Mouse (Mus musculus) adrenal gland, postnatal 4 days (tissue): ENCODE results near the gene Plcl2. TPM values are rescaled to one million over a fixed set of nuclear protein-coding genes. Genes with fewer than 3 reads are reported as not detected.
"Not testable (repeated sequence)": the region's sequence is repeated elsewhere in the genome, so short reads cannot be mapped to it uniquely, and the experiment has no call there.

Experiments
- DNase-seq, 2 experiments: peaks; one replicate each; pipeline ENCODE4 v3.0.0; 2021 to 2022; ENCODE audit warnings: low spot score in 2 of 2, mixed read lengths in 2 of 2
- total RNA-seq, 2 experiments: library from RNA; stranded (reverse); gene quantifications; 2 replicates each; pipeline ENCODE4 v1.2.3; 2021

Plcl2 gene
- total RNA-seq, 2 experiments from 2014 or later = 72.9 to 74.2 TPM

DNA sequence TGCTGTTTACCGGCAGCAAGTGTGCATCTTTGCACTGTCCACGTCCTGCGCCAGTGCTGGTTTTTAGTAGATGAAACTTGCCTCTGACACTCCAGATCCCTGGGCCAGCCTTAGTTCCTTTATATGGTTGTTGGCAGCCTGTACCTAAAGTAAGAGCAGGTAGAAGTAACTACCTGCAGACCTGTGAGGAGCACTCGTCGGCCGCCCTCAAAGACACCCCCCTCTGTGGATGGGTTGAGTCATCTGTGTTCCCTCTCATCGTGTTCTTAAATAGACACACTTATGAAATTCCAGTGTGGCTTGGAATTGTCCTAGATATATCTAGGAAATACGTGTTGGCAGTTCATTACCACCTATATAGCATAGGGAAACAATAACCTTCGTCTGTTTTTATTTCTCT, 158.4 kb downstream of the Plcl2 start:
- no peak for DNase-seq

DNA sequence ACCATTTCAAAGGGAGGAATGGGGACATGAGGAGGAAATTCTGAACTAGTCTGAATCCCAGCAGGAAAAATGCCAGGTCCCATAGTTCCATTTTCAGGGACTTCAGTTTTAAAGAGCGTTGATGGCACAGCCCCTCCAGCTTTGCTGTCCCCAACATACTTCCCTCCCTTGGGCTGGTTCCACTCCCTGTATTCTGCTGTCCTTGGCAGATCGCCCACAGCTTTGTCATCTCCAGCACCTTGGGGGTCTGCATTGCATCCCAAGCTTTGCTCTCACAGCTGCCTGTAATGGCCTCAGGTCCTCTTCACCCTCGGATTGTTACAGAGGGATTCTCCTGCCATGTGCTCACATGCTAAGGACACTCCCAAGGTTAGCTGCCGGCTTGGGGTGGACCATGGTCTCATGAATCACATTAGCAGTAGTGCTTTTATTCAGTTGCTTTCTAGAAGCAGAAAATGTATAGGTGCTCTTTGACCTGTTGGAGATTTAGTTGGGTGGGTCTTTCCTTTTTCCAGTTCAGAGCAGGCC, 159.5 kb downstream of the Plcl2 start:
- DNase-seq = no peak

DNA sequence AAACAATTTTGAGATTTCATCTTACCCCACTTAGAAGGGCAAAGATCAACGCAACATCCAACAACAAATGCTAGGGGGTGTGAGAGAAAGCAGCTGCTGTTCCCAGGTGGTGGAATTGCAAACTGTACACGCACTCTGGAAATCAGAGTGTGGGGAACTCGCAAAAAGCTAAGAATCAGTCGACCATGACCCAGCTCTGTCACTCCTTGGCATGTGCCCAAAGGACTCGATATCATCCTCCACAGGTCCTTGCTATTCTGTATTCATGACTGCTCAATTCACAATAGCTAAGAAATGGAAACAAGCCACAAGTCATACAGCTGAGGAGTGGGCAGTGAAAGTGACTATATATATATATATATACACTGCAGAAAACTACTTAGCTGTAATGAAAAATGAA, 162.2 kb downstream of the Plcl2 start:
- DNase-seq = no peak

DNA sequence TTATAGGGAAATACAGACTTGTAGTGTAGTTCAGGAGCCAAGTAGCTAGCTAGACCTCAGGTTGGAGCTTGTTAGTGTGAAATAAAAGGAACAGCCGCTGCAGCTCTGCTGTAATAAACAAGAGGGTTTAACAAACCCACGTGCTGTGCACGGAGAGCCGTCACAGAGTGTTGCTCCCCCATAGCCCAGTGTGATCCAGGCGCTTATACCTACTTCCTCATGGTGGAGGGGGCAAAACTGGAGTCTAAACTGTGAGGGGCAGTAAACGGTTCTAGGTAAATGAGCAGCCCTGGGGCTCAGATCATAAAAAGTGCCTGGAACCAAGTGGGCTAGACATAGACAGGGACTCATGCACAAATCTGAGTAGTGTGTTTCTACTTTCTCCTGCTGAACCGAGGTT, 165.4 kb downstream of the Plcl2 start:
- no peak for DNase-seq

DNA sequence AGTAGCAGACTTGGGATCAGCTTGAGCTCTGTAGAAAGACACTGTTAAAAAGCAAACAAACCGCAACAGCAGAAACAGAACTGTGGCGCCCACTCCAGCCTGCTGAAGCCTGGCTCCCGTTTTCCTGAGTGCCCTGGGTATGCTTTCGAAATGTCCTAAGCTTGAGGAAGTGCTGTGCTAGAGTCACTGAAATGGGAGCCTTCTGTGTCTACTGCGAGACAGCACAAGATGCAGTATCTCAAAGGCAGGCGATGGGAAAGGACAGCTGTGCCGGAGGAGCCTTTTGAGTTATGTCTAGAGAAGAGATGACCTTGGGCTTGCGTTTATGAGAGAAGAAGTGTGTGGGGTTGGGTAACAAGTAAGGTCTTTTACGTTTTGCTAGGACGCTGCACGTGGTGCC, 166.0 kb downstream of the Plcl2 start:
- DNase-seq = no peak

DNA sequence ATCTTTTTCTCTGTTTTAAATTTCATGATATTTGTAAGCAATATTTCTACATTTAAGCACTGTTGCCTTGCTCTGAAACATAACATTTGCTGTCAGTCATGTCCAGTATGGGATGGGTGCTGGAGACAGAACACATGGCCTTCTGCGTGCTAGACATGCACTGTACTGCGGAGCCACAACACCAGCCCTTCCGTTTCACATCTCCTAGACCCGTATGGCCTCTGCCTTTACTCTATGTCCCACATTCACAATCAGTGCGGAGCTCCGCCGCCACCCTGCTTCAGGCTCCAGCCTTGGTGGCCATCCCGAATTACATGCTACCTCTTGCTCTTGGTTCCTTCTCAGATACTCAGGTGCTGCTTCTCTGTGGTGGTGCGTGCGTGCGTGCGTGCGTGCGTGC, 168.1 kb downstream of the Plcl2 start:
- DNase-seq = no peak

DNA sequence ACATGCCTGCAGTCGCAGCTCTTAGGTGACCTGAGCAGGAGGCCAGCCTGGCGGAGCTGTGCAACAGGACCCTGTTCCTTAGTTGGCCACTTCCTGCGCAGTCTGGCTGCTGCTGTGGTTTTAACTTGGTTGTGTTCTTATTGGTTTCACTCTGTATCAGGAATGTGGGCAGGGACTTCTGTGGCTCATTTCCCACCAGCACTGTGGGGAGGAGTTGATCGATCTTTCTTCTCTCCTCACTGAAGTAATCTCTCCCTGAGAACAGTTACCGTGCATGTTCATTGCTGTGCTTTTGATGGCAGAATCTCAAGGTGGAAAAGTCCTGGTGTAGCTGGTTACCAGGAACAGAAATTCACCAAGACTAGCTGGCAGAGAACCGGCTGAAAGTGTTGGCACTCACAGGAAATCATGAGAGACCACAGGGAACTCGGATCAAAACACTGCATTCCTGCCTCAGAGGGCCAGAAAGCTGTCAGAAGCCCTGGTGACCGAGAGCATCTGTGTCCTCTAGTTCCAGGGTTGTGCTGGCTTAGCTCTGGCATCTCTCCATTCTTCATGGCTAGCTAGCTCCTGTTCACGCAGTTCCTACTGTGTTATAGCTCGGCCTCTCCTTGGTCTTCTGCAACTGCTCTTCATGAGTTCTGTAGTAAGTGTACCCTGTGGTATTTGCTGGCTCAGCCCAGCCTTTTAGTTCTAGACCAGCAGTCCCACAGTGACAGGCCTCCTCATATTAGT, 168.9 kb downstream of the Plcl2 start:
- DNase-seq = no peak

DNA sequence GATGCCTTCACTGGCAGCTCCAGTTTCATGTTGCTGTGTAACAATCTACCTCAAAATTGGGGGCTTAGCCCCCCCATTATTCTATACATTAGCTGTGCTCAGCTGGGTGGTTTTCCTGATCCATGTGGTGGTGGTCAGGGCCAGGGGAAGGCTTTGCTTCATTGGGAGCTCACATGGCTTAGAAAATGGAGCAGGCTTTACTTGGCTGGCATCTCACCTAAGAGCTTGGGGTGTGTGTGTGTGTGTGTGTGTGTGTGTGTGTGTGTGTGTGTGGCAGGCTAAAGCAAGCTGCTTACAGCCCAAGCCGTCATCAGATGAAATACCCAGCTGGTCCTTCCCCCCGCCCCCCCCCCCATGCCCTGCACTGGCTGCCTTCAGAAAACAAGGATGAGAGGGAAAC, 169.5 kb downstream of the Plcl2 start:
- DNase-seq = no peak

DNA sequence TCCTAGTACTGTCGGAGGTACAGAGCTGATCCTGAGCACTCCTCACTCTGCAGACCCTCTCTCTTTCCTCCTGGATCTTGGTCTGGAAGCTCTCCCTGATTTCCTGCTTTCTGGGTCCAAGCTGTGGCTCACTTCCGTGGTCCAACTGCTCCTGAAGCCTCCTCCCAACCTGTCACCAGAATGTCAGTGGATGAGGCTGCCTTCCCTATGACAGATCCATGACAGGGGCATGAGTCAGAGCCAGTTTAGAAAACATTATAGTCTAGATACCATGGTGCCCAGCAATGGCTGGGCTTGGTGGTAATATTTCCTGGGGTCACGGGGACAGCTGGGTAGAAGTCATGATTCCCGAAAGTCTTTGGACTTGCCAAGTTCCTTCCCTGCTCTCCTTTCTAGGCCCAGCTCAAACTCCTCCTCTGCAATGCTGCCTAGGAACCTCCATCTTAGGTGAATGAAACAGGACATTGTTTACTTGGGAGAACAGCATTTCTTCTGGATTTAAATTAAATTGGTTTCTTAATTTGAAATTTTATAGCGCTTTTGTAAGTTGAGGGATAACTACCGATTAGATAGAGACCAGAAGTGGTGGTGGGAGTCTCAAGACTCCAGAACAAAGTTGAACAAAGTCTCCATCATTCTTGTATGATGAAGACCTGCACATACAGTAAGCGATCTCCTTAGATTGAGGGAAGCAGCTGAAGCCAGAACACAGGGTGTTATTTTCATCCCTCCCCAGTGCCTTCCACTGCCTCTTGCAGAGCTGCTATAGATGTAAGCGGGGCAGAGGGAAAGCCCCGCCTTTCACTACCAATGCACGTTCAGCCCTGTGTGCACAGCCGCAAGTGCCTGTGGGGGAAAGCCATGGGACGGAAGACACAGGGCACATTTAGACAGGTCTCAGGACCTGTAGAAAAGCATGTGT, 170.7 kb downstream of the Plcl2 start:
- DNase-seq = no peak

DNA sequence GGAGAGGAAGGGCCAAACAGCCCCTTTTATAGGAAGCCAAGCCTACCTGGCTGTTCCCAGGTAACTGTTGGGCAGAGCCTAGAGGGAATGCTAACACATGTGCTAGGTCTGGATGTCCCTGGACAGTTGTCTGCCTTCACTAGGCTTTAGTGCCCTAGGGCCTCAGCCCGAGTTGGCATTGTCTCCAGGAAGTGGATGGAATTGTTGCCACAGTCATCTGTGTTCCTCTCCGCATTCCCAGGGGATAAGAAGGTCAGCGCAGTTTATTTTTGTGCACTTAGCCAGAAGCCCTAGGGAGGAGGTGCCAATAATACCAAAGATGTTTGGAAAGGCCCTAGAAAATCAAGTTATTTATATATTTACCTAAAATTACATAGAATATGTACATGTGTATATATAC, 173.5 kb downstream of the Plcl2 start:
- DNase-seq = no peak

DNA sequence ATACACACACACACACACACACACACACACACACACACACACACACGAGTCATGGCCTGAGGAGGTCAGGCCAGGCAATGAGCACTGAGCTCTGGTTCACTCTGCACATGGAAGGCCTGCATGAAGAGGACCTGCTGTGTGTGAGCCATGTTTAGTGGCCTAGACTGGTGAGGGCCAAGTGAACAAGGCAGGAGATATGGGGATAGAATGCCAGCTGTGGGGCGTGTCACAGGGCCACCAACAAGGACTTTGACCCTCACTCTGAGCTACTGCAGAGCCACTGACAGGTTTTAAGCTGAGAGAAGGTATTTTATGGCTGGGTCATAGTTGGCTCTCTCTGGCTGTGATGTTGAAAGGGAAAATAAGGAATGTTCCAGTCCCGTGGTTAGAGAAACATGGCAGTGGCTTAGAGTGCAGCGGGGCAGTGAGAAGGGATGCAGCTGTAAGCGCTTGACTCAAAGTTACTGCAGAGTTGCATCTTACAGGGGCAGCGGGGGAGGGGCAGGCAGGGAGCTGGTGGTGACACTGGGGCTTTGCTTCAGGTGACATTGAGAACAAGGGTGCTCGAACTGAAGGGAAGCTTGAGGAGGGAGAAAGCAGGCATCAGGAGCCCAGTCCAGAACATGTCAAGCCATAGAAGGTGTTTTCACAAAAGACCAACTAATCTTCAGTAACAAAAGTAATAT, 175.9 kb downstream of the Plcl2 start:
- DNase-seq = no peak

DNA sequence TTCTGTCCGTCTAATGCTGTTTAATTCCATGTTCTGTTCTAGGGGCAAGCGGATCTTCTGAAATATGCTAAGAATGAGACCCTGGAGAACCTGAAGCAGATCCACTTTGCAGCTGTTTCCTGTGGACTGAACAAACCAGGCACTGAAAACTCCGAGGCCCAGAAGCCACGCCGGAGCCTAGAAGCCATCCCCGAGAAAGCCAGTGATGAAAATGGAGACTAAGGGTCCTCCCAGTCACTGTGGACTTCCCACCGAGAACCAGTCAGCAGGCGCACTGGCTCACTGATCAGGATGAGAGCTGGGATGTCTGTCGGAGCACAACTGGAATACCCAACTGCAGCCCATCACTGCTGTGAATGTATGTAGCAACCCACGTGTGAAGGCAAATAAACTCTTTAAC, 178.5 kb downstream of the Plcl2 start:
- no peak for DNase-seq

DNA sequence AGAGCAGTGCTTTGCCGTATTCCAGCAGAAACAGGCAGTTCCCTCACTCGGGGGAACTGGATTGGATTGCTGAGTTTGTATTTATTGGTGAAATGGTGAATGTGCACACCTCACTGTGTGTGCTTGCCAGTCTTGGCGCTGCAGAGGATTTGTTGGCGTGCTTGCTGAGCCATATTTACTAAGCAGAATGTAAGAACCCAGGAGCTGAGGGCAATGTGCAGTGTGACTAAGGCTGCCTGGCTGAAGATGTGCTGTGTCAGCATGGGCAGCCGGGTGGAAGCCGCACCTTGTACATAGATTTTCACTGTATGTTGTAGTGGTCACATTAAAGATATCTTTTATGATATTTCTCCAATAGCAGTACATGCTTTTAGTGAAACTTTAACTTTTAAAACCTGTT, 178.9 kb downstream of the Plcl2 start:
- DNase-seq = no peak

DNA sequence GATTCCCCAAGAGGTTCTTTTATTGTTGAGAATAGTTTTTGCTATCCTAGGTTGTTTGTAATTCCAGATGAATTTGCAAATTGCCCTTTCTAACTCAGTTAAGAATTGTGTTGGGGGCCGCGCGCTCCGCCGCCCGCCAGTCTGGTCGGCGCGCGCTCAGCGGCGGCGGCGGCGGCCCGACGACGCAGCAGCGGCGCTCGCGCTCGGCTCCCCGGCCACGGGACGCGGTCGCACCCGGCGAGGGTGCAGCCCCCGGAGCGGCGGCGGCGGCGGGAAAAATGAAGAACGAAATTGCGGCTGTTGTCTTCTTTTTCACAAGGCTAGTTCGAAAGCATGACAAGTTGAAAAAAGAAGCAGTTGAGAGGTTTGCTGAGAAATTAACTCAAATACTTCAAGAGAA, 189.2 kb downstream of the Plcl2 start:
- DNase-seq = not testable (repeated sequence)

DNA sequence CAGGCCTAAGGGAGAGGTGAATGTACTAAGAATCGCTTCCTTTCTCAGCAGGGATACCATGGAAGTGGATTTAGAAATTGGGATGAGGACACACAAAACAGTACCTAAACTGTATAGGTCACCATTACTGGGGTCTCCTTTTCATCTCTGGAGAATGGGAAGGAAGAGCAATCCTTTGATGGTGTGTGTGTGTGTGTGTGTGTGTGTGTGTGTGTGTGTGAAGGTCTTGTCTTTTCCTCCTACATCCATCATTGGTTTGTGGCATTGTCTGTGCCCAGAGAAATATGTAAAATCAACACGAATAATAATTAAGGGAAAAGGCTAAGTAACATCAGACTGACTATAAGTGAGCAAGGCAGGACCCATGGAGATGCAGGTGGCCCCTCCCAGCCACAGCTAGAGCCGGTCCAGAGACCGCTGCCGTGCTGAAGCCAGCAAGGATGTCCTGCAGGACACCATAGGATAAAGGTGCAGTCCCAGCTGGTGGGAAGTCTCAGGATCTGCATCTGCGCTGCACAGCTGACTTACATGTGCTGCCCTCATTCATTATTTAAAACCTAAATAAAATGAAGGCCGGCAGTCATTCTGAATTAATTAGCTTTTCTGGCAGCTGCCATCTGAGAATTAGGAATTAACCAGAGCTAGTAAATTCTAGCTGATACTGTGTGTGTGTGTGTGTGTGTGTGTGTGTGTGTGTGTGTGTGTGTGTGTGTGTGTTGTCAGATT, 201.5 kb downstream of the Plcl2 start:
- DNase-seq = no peak

DNA sequence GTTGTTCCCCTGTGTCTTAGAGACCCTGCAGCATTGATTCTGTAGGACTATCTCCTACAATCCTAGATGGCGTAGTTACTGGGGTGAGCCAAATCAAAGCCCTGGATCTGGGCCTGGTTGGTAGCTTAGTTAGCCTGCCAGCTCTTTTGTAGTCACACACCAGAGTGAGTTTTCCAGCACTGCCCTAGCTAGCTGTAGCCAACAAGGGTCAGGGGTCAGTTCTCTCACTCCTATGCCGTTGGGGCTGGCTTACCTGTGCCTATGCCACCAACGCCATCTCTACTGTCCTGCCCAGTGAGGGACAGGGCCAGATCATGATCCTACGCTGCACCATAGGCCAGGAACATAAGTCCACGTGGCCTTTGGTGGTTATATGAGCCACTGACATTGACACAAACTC, 208.4 kb downstream of the Plcl2 start:
- DNase-seq = no peak

DNA sequence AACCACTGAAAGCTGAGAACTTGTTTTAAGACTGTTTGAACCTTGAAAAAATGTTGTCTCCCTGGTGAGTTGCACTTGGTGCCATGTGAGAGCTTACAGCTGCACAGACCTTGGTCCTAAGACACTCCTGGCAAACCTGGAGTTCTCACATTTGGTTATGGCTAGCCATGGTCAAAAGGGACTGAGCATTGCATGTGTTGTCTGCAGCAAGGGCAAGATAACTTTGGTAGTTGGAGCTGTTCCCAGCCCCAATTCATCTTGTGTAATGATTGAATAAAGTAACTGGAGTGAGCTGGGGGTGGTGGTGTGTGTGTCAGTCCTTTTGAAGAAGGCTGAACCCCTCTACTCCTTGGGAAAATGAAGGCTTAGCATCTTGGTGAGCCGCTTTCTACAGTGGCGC, 215.2 kb downstream of the Plcl2 start:
- DNase-seq = no peak

DNA sequence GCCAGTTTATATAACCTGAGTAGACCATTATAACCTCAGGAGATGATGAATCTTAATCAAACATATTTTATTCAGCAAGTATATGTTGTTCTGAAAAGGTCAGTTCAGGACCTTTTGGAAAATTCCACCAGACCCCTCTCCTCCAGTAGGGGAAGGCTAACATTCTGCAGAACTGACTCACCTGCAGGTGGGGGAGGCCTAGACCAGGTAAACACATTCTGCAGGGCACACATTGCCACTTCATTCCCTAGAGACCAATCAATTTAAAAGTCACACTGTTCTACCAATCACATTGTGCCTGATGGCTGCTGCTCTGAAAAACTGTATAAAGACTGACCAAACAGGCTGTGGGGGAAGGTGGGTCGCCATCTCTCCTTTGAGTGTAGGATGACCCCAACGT, 217.1 kb downstream of the Plcl2 start:
- no peak for DNase-seq

DNA sequence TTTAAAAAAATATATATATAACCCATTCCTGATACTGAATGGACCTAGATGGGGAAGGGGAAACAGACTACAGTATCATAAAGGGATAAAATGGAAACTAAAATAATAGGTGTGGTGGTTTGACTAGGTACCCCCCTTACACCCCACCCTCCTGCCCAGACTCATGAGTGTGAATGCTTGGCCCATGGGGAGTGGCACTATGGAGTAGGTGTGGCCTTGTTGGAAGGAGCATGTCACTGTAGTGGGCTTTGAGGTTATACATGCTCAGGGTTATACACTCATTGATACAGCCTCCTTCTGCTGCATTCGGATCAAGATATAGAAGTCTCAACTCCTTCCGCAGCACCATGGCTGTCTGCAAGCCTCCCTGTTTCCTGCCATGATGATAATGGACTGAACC, 219.8 kb downstream of the Plcl2 start:
- DNase-seq = no peak

DNA sequence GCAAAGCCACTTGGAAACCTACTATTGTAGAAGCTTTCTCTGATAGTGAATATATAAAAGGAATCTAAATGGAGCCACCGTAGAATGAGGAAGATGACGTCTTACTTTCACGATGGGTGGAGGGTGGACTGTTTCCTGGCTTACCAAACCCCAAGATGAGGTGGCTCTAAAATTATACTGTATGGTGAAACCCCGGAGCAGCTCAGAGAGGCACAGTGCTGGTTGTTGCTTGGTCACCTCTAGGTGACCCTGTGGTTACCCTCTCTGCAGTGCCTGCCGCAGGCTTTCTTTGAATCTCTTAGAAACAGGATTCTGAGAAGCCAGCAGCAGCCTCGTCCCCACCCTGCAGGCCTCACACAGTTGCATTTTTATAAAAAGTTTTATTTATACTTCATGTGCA, 220.4 kb downstream of the Plcl2 start:
- no peak for DNase-seq

DNA sequence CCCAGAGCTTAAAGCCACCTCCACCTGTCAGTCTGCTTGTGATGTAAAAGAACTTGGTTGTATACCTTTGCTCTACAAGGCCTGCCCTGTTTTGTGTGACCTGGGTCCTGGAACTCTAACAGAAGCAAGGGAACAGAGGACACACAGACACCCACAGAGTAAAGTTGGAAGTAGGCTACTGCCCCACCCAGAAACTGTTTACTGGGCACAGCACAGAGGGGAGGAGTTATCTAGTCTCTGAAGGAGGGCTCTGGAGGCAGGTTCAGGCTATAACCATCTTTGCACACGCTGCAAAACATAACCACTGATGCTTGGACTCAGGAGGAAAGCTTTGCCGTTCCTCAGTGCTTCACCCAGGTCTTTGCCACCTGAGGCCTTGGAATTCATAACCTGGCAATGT, 221.7 kb downstream of the Plcl2 start:
- DNase-seq = no peak
